Mouse (Mus musculus) gastrocnemius, adult 18-20 months (tissue): Measurements from ENCODE around the gene Hip1r. TPM values are rescaled to one million over a fixed set of nuclear protein-coding genes. Genes with fewer than 3 reads are reported as not detected.

ENCODE experiments used
- DNase-seq: peaks from one replicate; pipeline ENCODE4 v3.0.0; 2021; ENCODE audit warnings: low spot score
- total RNA-seq, 2 experiments: library from RNA; stranded (reverse); gene quantifications; 2 replicates each; pipeline ENCODE4 v1.2.3; 2021

The Hip1r gene
- total RNA-seq, 2 experiments from 2014 or later = 9.4 to 19.6 TPM

- no peak for DNase-seq
These were observed 975 bp upstream of the Hip1r start for GRCm38 (mm10) chr5:123972453-123972852.

- no peak for DNase-seq
These were observed 704 bp downstream of the Hip1r start for GRCm38 (mm10) chr5:123974179-123974485.

DNA sequence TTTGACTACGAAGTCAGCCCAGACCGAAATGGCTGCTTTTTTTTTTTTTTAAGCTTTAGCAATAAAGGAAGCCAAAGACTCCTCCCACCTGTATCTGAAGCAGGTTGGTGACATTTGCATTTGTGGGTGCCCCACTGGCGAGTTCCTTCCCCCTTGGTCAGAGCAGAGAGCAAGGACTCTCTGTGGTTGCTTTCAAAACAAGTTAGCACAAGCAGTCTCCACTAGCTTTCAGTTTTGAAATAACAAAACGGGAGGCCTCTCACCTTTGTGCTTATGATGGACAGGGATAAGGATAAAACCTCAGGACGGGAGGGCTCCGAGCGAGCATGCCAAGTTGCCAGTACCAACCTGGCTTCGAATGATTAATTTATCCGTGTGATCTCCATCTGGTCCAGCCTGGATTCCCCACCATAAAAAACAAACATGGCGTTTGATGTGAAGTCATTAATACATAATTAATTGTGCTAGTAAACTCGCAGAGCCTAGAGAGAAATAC lies 1.2 kb downstream of the Hip1r start:
- DNase-seq = no peak

DNA sequence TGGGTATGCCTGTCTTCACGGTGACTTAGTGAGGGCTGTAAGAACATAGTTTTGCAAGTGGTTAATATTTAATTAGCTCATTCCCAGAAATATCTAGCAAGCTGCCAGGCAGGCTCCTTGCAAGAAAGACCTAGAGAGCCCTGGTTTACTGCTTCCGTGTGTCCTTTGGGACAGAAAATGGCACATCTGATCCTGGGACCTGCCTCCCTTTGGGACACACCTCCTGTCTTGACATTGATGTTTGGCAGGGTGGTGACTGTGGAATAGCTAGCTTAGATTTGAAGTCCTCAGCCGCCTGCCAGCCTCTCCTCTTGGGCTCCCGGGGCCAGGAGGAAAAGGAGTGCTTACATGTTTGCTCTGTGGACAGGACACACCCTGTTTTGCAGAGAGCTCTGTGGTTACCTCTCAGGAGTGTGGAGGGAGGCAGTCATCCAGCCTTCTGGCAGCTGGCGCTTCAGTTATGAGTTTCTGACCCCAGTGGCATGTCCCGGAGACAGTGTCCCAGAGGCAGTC lies 2.3 kb downstream of the Hip1r start:
- no peak for DNase-seq

DNA sequence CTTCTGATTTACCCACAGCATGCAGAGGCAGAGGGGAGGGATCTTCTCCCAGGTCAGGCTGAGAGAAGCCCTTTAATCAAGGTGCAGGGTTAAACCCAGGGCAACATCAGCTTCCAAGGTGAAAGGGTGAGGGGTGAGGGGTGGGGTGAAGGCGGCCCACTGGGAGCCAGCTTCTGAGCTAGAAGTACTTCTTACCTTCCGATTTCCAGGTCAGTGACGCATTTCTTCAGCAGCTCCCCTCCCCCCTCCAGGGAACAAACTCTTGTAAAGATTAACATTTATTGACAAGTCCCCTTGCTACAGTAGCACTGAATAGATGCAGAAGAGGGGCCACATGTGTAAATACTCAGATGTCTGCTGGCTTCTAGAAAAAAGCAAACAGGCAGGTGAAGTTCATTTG lies 3.8 kb downstream of the Hip1r start:
- DNase-seq = no peak

DNA sequence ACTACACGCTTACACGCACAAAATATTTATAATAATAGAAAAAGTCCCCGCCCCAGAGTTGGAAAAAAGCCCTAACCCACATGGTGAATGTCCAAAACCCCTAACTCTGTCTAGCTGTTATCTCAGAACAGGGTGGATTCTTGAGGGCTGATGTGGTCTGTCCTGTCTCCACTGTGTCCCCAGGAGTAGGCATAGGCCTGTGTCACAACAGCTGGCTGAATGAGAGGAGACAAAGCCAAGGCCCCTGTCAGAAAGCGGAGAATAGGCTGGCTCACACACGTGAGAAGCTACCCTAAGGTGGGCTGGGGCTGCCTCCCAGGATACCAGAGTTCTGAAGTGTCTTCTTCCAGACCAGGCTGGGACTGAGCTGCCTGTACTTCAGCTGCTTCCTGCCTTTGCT lies 4.7 kb downstream of the Hip1r start:
- no peak for DNase-seq

DNA sequence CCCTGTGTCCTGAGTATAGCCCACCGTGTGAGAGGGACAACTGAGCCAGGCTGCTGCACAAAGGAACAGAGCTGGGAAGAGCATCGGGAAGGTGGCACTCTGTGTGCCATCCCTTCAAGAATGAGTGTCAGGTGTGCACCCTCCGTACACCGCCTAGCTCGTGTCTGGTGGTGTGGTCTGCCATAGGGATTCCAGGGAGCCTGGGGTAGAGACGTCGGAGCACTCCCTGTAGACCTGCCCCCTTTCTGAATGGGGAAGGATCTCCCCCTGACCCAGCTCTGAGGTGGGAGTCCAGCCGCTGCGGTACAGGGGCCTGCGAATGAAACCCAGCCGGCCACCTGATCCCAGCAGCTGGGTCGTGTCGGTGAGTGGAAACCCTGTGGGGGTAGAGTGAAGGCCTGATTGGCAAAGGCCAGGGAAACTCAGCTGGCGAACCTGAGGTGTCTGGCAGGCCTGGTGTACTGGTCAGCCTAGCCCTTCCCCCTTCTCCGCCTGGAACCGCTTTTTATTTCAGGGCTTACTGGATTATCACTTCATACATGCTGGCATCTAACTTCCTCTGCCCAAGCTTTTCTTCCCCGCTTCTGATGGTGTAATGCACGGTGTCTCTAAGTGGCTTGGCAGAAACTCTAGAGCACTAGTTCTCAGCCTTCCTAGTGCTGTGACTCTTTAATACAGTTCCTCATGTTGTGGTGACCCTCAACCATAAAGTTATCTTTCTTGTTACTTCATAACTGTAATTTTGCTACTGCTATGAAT lies 6.0 kb downstream of the Hip1r start:
- peak; percentile 81 for DNase-seq

- DNase-seq = no peak
These were observed 6.5 kb downstream of the Hip1r start for GRCm38 (mm10) chr5:123979980-123980369.

- DNase-seq = no peak
These were observed 7.3 kb downstream of the Hip1r start for GRCm38 (mm10) chr5:123980521-123981249.

- no peak for DNase-seq
These were observed 7.8 kb downstream of the Hip1r start for GRCm38 (mm10) chr5:123981250-123981554.

- DNase-seq = no peak
These were observed 9.4 kb downstream of the Hip1r start for GRCm38 (mm10) chr5:123982838-123983237.

DNA sequence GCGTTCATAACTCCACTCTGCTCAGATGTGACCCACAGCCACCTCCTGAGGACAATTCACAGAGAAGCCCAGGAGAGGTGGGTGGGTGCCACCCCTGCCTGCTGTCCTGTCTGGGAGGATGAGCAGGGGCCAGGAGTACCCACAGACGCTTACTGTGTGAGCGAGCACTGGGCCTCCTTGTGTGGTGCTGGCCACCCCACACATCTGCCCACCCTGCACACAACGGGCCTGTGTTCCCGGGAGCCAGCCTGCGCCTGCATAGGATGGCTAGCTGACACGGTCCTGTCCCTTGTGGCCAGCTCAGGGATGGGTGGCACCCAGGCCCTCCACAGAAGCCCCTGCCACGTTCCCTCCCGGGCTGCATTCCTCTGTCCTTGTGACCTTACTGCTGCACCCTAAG lies 12.0 kb downstream of the Hip1r start:
- no peak for DNase-seq

DNA sequence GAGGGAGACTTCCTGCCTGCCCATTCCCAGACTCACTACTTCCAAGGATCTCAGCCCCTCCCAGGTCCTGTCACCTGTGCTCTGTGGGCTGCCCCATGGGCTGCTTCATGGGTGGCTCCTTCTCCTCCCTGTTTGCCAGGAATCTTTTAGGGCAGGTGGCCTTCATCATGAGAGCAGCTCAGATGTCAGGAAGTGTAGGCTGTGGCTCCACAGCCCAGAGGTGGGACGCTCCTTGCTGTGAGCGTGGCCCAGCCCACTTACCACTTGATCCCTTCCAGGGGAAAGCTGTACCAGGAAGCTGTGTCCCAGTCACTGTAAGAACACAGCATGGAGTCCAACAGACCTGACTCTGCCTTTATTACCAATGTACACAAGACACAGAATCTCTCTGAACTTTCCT lies 13.5 kb downstream of the Hip1r start:
- DNase-seq = no peak

- no peak for DNase-seq
These were observed 14.1 kb downstream of the Hip1r start for GRCm38 (mm10) chr5:123987511-123987910.

GRCm38 (mm10) chr5:123989941-123990885 lies 16.8 kb downstream of the Hip1r start:
- no peak for DNase-seq

DNA sequence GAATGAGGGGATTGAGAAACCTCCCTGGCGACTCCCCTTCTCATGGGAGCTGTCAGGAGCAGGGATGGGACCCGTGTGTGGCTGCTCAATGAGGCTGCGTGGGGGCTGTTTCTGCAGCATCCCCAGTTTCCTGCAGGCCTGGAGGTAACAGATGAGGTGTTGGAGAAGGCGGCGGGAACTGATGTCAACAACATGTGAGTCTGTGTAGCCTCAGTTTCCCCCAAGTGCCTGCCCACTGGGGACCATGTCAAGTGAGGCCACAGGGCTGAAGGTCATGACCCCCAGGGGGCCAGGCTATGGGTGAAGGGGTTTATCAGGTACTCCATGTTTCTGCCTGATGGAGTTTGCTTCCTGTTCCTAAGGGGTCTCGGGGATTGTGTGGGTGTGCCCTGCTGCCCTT lies 17.9 kb downstream of the Hip1r start:
- DNase-seq = no peak

GRCm38 (mm10) chr5:123992193-123992637 lies 18.8 kb downstream of the Hip1r start:
- peak; percentile 70 for DNase-seq

GRCm38 (mm10) chr5:123992794-123993193 lies 19.4 kb downstream of the Hip1r start:
- DNase-seq = peak; percentile 91

DNA sequence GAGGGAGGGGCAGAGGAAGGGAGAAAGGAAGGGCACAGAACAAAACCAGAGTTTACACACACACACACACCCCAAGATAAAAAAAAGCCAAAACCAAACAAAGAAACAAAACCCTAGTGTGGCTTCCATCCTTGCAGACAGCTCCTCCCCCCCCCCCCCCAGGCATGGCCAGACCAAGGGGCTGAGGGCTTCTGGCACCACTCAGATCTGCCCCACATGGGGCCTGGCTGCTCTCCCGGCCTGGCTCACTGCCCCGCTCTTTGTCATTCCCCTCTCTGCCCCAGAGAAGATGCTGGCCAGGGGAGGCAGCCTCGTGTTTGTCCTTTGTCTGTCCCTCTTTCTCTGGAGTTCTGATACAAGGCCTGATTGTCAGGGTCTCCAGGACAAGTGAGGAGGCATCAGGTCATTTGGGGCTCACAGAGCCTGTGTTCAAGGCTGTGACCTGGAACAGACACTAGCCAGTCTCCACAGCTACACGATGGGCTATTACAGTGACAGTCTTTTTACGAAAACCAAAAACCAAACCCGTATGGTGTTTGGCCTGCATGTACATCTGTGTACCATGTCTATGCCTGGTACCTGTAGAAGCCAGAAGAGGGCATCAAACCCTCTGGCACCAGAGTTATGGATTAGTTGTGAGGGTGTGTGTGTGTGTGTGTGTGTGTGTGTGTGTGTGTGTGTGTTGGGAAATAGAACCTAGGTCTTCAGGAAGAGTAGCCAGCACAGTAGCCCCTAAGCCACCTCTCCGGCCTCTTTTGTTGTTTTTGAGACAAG lies 20.0 kb downstream of the Hip1r start:
- DNase-seq = no peak

- no peak for DNase-seq
These were observed 21.0 kb downstream of the Hip1r start for GRCm38 (mm10) chr5:123994468-123994867.

DNA sequence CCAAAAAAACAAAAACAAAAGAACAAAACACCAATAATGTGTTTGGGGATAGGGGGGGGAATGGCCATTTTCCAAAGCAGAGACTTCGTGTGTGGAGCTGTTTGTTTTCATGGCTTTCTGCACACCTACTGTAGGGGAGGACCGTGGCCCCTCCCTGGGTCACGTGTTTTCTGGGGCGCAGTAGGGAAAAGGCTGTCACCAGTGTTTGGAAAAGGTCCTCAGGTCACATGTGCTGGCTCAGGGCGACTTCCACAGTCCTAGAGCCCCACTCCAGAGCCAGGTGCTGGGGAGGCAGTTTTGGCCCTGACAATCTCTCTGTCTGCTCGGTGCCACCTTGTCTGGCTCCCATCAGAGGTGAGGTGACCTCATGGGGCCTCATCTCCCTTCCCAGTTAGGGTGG lies 22.0 kb downstream of the Hip1r start:
- no peak for DNase-seq
